Mouse (Mus musculus): ENCODE measurements at regions not wholly inside any gene's neighbourhood (a gene's known extent, or its start where the extent isn't known, plus 50 kb on each side); places are given as distances from the start of the nearest gene placed in this dataset.

- DNase-seq: no peak
Observed at GRCm38 (mm10) chr8:15487579-15487978, 441.7 kb upstream of the BB014433 start.

GRCm38 (mm10) chr8:15470561-15470960 is 424.7 kb upstream of the BB014433 start:
- DNase-seq: no peak

GRCm38 (mm10) chr8:15468540-15469476 is 422.9 kb upstream of the BB014433 start:
- DNase-seq: no peak

GRCm38 (mm10) chr8:15438546-15438945 is 392.7 kb upstream of the BB014433 start:
- peak; percentile 5 for DNase-seq

GRCm38 (mm10) chr8:15394722-15395115 is 348.8 kb upstream of the BB014433 start:
- peak; percentile 67 for DNase-seq

DNA sequence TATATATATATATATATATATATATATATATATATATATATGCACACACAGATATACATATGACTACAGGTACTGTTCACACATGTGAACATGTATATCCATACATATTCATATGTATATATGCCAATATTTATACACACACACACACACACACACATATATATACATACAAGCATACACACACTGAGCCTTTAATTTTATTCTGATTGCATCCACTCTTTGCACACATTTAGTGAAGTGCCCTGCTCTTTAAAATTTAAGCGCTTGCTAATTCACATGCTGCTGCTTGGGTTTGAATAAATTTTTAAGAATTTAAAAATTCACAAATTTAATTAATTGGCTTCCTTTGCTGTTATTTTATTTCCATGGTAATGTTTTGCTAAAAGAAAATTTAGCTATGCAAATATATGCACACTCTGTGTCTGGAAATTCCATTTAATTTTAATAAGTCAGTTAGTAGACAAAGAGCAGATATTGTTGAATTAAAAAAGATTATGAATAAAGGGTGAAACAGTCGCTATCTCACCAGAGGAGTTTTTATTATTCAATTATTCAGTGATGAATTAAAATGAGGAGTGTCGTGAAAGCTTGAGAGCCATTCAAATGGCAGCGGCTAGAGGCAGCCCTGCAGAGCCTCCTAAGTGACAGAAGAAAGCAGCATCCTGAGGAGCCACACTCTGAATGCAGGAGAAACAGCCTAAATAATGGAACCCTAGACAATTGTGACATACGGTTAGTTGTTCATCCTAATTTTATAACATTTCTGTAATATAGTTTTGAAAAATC is 348.3 kb upstream of the BB014433 start:
- DNase-seq: no peak

DNA sequence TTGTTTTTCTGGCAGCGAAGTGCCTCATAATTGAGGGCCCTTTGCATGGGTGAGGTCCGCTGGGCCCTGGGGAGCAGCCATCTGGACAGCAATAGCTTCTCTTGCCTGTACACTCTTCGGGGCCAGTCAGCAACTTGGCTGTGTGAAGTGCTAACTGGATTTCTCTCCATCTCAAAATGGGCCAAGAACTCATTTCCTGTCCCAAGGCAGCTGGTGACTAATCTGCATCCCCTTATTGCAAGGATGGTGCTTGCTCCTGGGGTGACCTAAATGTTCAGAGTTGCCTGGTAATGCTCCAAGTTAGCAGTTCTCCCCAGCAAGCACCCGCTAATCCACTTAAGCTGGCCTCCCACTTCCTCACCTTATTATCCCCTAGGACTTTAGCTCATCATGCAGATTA is 346.2 kb upstream of the BB014433 start:
- no peak for DNase-seq

- no peak for DNase-seq
Observed at GRCm38 (mm10) chr8:15388791-15389190, 342.9 kb upstream of the BB014433 start.

GRCm38 (mm10) chr8:15367063-15367462 is 321.2 kb upstream of the BB014433 start:
- DNase-seq: no peak

DNA sequence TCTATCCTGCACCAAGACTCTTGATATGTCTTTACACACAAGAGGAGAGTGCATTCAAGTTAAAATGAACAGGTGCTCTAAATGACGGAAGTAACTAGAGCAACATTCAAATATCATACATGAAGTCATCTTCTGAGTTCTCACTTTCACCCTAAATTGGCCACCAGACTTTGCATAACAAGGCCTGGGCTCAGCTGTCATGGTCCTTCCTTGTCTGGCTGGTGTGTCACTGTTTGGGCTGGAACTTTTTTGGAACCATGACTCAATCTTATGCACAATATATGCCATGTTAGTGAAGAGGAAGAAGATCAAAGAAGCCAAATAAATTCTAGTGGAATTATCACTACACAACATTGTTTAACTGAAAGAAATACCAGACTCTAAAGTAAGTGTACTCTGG is 318.7 kb upstream of the BB014433 start:
- DNase-seq: no peak

DNA sequence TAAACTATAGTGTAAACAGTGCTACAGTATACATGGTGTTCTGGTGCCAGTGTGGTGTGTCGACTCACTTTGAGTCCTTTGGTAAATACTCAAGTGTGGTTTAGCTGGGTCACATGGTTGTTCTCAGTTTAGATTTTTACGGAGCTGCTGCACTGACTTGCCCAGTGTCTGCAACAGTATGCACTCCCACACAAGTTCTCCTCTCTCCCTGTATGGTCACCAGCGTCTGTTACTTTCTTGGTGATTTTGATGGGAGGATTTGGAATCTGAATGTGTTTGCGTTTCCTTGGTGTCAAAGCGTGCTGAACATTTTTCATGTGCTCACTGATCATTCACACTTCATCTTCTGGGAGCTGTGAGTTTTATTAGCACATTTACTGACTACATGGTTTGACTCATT is 298.3 kb upstream of the BB014433 start:
- no peak for DNase-seq

DNA sequence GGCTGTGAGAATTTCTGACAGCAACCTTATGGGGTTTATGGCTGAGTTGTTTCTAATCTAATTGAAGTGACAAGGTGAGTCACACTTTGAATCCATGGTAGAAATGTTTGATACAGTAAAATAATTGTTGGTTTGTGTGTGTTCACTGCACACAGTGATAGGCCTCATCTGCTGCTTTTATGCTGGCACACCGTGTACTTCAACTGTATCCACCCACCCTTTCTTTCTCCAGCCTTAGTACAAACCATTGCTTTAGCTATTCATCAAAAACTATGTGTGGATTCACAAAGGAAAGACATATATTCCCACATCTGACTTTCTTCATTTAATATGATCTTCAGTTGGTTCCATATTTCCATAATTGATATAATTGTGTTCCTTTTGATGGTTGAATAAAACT is 297.7 kb upstream of the BB014433 start:
- DNase-seq: no peak

DNA sequence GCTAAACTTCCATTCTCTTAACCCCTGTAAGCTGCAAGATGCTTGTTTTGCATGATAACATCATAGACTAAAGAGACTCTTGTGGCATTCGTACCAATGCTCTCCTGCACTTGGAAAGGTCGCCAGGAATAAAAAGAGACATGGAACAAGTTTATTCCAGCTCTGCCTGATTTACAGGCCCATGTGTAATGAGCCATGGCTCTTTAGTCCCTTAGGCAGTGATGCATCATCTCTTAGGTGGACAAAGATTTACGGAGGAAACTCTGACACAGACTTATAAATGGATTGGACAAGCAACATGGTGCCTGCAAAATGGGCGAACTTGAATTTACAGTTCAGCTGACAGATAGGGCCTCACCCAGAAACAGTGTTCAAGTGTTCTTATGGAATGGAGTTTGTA is 288.7 kb upstream of the BB014433 start:
- no peak for DNase-seq

DNA sequence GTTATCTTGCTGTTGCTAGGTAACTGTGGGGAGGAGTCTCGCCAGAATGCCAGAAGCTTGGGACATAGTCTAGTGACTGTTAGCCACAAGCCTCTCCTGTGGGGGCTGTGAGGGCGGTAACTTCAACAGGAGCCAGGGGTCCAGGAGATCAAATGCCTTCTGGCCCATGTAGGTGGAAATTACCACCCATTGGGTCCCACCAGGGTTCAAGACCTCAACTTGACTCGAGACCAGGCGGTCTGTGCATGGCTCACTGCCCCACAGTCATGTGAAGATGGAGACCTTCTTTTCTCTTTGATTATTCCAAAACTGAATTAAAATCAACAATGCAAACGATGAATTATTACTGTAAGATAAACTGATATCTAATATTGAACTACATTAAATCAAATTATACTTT is 281.4 kb upstream of the BB014433 start:
- DNase-seq: no peak

DNA sequence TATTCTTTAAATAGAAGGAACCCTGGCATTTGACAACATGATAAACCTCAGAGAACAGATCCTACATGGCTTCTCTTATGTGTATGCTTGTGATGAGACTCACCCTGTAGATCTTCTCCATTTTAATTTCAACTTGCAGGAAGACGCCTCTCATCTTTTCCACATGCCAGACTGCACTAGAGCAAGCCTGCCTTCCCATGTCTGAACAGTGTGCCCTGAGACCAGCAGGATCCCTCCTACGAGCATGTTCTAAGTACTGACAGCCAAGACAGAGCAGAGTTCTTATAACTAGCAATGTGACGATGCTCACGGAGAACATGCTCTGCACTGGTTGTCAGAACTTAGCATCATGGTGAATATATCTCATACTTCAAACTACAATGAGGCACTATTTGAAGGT is 277.5 kb upstream of the BB014433 start:
- DNase-seq: no peak

- DNase-seq: no peak
Observed at GRCm38 (mm10) chr8:15318082-15318816, 272.4 kb upstream of the BB014433 start.

- DNase-seq: no peak
Observed at GRCm38 (mm10) chr8:15313481-15313880, 267.6 kb upstream of the BB014433 start.

- no peak for DNase-seq
Observed at GRCm38 (mm10) chr8:15311509-15311908, 265.6 kb upstream of the BB014433 start.

GRCm38 (mm10) chr8:15311045-15311444 is 265.2 kb upstream of the BB014433 start:
- DNase-seq: no peak

- DNase-seq: no peak
Observed at GRCm38 (mm10) chr8:15304143-15304677, 258.3 kb upstream of the BB014433 start.

GRCm38 (mm10) chr8:15273775-15274174 is 227.9 kb upstream of the BB014433 start:
- DNase-seq: no peak

Data from adrenal gland, adult 2 months (tissue).